Comparison of ENCODE assay signal across 10 mouse cellular contexts in genomic region chr2:45100017-45100416, GRCm38 (mm10). TPM values are rescaled to one million over a fixed set of nuclear protein-coding genes. Genes with fewer than 3 reads are reported as not detected.
A peak's percentile ranks its signal among the peaks of the same experiment; 100 is the strongest.
DNase-seq lines count a peak whose midpoint lies in the region; ATAC-seq and TF ChIP-seq lines count a peak whose summit lies in the region.
"Had no signal": no experiment of that assay in that cellular context is flagged by ENCODE, and none has a peak within 500 bp of the region (broad histone marks: within the 10 kb centered on the region; RNA-seq: fewer than 3 reads in every experiment).

No protein-coding gene starts in this region.

- H3K4me3 ChIP-seq in heart, embryonic 14.5 days (ENCODE audit: control insufficient read depth in 1 of 2, insufficient read depth in 1 of 2, low read depth in 1 of 2, low read length in 2 of 2) = no peak overlapping the region
- H3K4me3 ChIP-seq in neural tube, embryonic 15.5 days (replicated peaks) = no peak overlapping the region
- H3K4me3 ChIP-seq in olfactory bulb, adult 2 months (ENCODE audit: insufficient read depth, low read depth, low read length) = no peak overlapping the region

- WGBS in heart, embryonic 14.5 days = 27% methylated on average over 4 of the region's 4 CpGs
- WGBS in neural tube, embryonic 15.5 days = 80% methylated on average over 4 of the region's 4 CpGs
- WGBS in olfactory bulb, adult 2 months = 30% methylated on average over 4 of the region's 4 CpGs

- no peaks in the 10 kb centered on the region for H3K9me3 ChIP-seq in heart, embryonic 14.5 days (ENCODE audit: control insufficient read depth, low read length)
- H3K9me3 ChIP-seq in neural tube, embryonic 15.5 days (replicated peaks) = no peaks in the 10 kb centered on the region

- ATAC-seq in heart, embryonic 14.5 days (ENCODE audit: insufficient number of reproducible peaks, insufficient read depth, low FRiP score, low read depth) = no peak
- ATAC-seq in neural tube, embryonic 15.5 days (ENCODE audit: low FRiP score) = no peak
- peak; percentile 29 for ATAC-seq in granulocyte monocyte progenitor cell, adult 5-6 weeks (replicated peaks; ENCODE audit: poor library complexity, severe bottlenecking)
- ATAC-seq: hindbrain, embryonic 16.5 days had no signal

- no peak for DNase-seq in heart, postnatal 4 days
- no peak for DNase-seq in neural tube, embryonic 10.5 days (ENCODE audit: extremely low spot score, low spot score)
- no peak for DNase-seq in ovary, postnatal 14 days (ENCODE audit: low spot score)
- DNase-seq: cerebellum, adult 9-10 months; thymus, postnatal 14 days had no signal

- peak overlapping the region; percentile 2; the same call in 1 of the 2 replicates for H3K9ac ChIP-seq in heart, embryonic 14.5 days (ENCODE audit: low read length)
- no peak overlapping the region for H3K9ac ChIP-seq in neural tube, embryonic 15.5 days (replicated peaks)

- peaks cover 24 to 73% of the 10 kb centered on the region in 2 experiments for H3K4me1 ChIP-seq in heart, embryonic 14.5 days (ENCODE audit: control insufficient read depth in 2 of 2, insufficient read depth in 2 of 2, low read length in 2 of 2)
- peaks cover 65% of the 10 kb centered on the region for H3K4me1 ChIP-seq in neural tube, embryonic 15.5 days
- peaks cover 12% of the 10 kb centered on the region for H3K4me1 ChIP-seq in olfactory bulb, adult 2 months (ENCODE audit: control insufficient read depth, insufficient read depth, low read length)

- no peak overlapping the region for H3K4me2 ChIP-seq in heart, embryonic 14.5 days (ENCODE audit: low read length)
- H3K4me2 ChIP-seq in neural tube, embryonic 15.5 days = 0 out of 2 replicates have a peak overlapping the region, but pooled peaks have one; percentile 1

- no peak for TF ChIP-seq POLR2A in olfactory bulb, adult 2 months (IDR thresholded peaks at IDR 0.05; ENCODE audit: insufficient read depth, low read depth, low read length)

- TF ChIP-seq CTCF in olfactory bulb, adult 2 months (IDR thresholded peaks at IDR 0.05; ENCODE audit: insufficient read depth, low read depth, low read length) = no peak

- H3K36me3 ChIP-seq in heart, embryonic 14.5 days (ENCODE audit: control insufficient read depth, insufficient read depth, low read length) = no peaks in the 10 kb centered on the region
- H3K36me3 ChIP-seq in neural tube, embryonic 15.5 days = no peaks in the 10 kb centered on the region

- H3K27ac ChIP-seq in heart, embryonic 14.5 days (replicated peaks in 1 of 2; ENCODE audit: control insufficient read depth in 1 of 2, insufficient read depth in 1 of 2, low read depth in 2 of 2, low read length in 2 of 2) = 0 out of 4 replicates have a peak overlapping the region, but pooled peaks of 1 of the 2 experiments have one; percentile 24
- no peak overlapping the region for H3K27ac ChIP-seq in neural tube, embryonic 15.5 days (replicated peaks)
- H3K27ac ChIP-seq in olfactory bulb, adult 2 months (ENCODE audit: insufficient read depth, low read depth, low read length) = peak overlapping the region; percentile 63; the same call in 1 of the 2 replicates

- no peaks in the 10 kb centered on the region for H3K27me3 ChIP-seq in heart, embryonic 14.5 days (ENCODE audit: control insufficient read depth, insufficient read depth, low read length)
- H3K27me3 ChIP-seq in neural tube, embryonic 15.5 days (replicated peaks) = no peaks in the 10 kb centered on the region

RNA-seq across cellular contexts. Expression of gene Zeb2, which starts 17.2 kb away (rescaled TPM):
- polyA plus RNA-seq in heart, embryonic 14.5 days (2014; fragmentation: Nextera tagmentation; extraction: Ambion mirVana) = 22.0 and 22.2 TPM in 2 replicates
- total RNA-seq in heart, postnatal 4 days (2021) = 10 to 100 TPM; 59.7 to 66.5 TPM
- 40.5 and 41.1 TPM in 2 replicates for polyA plus RNA-seq in neural tube, embryonic 15.5 days (2015; fragmentation: Nextera tagmentation; extraction: Ambion mirVana)
- 286 and 309 TPM in 2 replicates for total RNA-seq in granulocyte monocyte progenitor cell, adult 5-6 weeks (2014; fragmentation: Nextera tagmentation)
- 167 and 168 TPM in 2 replicates for total RNA-seq in granulocyte monocyte progenitor cell, adult 5-6 weeks (2017)
- polyA plus RNA-seq in olfactory bulb, adult 2 months (2012; ENCODE audit: insufficient read depth, insufficient read length, low replicate concordance, missing spikeins) = 125 and 1,127 TPM in 2 replicates
